Mouse (Mus musculus) lung, adult 2 months (tissue): ENCODE results near the gene Eif2d. TPM values are rescaled to one million over a fixed set of nuclear protein-coding genes. Genes with fewer than 3 reads are reported as not detected.

Experiments
- DNase-seq: peaks from one replicate; pipeline ENCODE4 v3.0.0; 2022
- H3K4me1 ChIP-seq: fragments of 200-500 bp; 2 replicates; pipeline ENCODE4 v1.6.1; 2011; ENCODE audit warnings: low read length; ENCODE audit not compliant: control insufficient read depth, insufficient read depth
- H3K4me3 ChIP-seq: fragments of 200-500 bp; replicated peaks from 2 replicates; pipeline ENCODE3; 2011; ENCODE audit warnings: low read depth, mild to moderate bottlenecking, control low read depth, low read length; ENCODE audit errors: extremely low read depth
- CTCF ChIP-seq: fragments of 200-500 bp; IDR thresholded peaks from 2 replicates; pipeline ENCODE4 v1.5.1; 2011; ENCODE audit warnings: mild to moderate bottlenecking, low read length, control low read depth; ENCODE audit not compliant: insufficient read depth
- POLR2A ChIP-seq: fragments of 200-500 bp; IDR thresholded peaks from 2 replicates; pipeline ENCODE4 v1.6.1; 2011; ENCODE audit warnings: low read depth, mild to moderate bottlenecking, control low read depth, low read length, borderline replicate concordance; ENCODE audit errors: extremely low read depth
- WGBS: fragments of 180-500 bp; shearing (Covaris S2); methylation state at CpG from one replicate; pipeline ENCODE4 v1.1.7; 2018; 5-methylcytosine and 5-hydroxymethylcytosine counted together
- polyA plus RNA-seq: library from polyadenylated mRNA; depleted of rRNA; stranded (reverse); fragments of >200 nt; gene quantifications from 2 replicates; pipeline ENCODE4 v1.2.3, GENCODE M21; 2012

Eif2d gene
- polyA plus RNA-seq, 1 experiment, result 31.9 TPM

DNA sequence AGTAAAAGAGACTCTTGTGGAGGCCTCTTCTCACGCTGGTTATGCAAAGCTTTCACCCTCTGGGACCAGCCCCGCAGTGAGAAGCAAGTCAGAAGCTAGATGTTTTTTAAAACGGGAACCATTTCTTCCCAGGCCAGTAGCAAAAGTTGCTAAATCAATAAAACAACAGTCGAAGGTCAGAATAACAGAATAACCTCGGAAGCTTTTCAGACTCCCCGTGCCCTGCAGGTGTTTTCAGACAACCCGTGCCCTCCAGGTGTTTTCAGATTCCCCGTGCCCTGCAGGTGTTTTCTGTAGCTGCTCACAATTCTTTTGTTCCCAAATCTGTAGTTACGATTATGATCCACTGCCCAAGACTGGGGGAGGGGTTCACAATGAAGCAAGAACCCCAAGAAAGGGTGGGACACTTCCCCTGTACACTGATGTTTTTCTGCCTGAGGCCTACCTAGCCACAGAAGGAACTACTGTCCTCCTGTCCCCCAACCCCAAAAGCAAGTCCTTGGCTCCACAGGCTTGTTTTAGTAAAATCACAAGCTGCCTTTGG, 45.5 kb downstream of the Eif2d start:
- TF ChIP-seq CTCF (no peak), POLR2A (no peak)
- Histone ChIP-seq H3K4me3 (no peak overlapping the region), H3K4me1 (peaks cover 9% of the 10 kb centered on the region)
- DNase-seq, result no peak
- WGBS, result 73% methylated on average over 9 of the region's 9 CpGs

DNA sequence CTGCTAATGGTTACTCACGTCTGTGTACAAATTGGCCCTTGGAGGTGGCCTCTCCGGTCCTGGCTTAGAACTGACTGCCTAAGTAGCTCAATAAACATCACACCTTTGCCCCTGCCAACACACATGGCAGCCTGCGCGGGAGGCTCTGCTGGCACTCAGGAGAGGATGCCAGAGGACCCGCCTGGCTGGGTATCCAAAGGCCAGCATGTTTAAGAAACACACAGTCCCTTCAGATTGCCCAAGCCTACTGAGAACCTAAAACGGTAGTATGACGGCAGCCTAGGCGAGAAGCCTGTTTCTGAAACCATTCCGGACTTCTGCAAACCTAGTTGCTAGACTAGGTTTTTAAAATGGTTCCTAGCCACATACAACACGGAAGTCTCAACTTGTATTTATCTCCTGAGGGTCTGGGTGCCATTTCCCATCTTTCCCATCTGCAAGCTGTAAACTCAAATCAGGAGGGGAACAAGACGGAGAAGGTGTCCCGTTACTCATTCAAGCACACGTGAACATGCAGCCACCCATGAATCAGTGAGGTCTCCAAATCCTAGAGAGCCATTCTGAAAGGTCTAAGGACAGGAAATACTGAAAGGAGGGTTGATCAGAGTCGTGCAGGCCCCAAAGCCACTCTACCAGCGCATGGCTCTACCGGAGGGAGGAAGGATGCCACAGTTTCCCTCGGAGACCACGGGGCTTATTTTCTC, 46.3 kb downstream of the Eif2d start:
- no peak for TF ChIP-seq POLR2A
- TF ChIP-seq CTCF, result no peak
- Histone ChIP-seq H3K4me1 (peaks cover 9% of the 10 kb centered on the region), H3K4me3 (peak overlapping the region; percentile 47)
- 67% methylated on average over 18 of the region's 18 CpGs for WGBS
- DNase-seq, result no peak

DNA sequence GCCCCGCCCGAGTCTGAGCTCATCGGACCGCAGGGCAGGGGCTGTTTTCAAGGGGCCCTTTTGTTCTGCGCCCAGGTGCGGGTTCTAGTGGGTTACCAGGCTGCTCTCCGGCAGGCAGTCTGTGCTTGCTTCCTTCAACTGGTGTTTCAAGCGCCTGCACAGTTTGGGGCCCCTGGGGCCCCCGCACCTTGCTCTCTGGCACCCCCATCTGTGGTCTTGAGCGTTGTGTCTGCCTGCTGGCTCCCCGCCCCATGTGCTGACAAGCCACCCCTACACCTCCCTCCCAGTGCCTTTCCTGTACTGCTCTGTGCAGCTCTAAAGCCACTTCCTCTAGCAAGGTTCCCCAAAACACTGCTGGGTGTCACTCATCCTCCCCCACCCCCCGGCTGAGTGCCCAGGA, 47.0 kb downstream of the Eif2d start:
- 45% methylated on average over 12 of the region's 12 CpGs for WGBS
- peak overlapping the region; percentile 47 for H3K4me3 ChIP-seq
- DNase-seq, result no peak
- TF ChIP-seq POLR2A (peak; percentile 34; the same call in 1 of the 2 replicates), CTCF (0 out of 2 replicates have a peak, but pooled peaks have one; percentile 3)
- peaks cover 9% of the 10 kb centered on the region for H3K4me1 ChIP-seq

DNA sequence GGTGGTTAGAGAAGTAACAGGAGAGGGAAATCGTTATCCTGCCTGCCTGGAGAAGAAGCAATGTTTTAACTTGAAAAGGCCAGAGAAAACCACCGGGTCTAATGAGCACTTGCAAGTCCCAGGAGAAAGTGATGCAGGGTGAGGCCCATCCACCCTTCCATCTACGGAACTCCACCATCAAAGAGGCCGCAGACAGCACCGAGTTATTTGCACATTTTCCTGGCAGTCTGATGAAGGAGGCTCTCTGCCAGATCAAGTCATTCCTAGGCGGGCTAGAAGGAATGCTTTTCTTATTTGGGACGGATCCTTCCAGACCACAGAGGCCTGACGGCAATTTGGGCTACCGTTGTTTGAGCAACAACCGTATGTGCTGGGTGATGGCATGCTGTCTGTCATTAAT, 47.6 kb downstream of the Eif2d start:
- TF ChIP-seq CTCF (no peak), POLR2A (no peak)
- H3K4me3 ChIP-seq, result no peak overlapping the region
- peaks cover 9% of the 10 kb centered on the region for H3K4me1 ChIP-seq
- 45% methylated on average over 10 of the region's 10 CpGs for WGBS
- no peak for DNase-seq

DNA sequence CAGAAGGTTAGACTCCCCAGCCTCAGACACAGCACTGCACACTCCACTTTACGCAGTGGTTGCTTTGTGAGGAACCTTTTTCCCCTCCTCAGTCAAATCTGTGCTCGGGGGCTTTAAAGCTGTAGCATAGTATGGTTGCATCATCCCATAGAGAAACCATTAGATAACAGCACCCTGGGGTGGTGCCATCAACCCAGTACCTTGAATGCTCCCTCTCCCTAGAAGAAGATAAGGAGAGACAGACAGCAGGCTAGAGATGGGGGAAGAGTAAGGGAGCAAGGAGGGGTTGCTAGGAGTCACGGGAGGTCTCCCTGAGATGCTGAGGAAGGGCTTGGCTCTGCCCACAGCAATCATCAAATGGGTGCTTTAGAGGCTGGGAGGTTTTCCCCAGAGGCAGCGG, 48.4 kb downstream of the Eif2d start:
- DNase-seq, result no peak
- TF ChIP-seq CTCF (no peak), POLR2A (no peak)
- Histone ChIP-seq H3K4me1 (peaks cover 7% of the 10 kb centered on the region), H3K4me3 (no peak overlapping the region)
- WGBS, result 80% methylated on average over 4 of the region's 4 CpGs

DNA sequence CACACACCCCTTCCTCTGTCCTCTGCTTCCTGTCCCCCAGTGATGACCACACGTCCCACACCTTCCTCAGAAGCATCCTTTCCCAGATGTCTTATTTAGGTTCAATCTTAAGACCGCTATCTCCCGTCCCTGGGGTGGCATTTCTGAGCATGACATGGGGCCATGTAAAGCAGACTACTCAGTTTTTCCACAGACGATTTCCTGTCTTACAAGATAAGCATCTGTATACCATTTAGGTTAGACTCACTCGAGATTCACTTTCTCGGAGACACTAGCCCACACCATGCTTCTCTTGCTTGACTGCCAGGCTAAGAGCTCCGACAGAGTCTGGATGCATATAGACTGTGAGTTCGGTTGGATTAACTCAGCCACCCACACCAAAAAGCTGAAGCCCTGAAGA, 51.5 kb downstream of the Eif2d start:
- Histone ChIP-seq H3K4me3 (no peak overlapping the region), H3K4me1 (peaks cover 7% of the 10 kb centered on the region)
- TF ChIP-seq CTCF (no peak), POLR2A (no peak)
- WGBS, result 53% methylated on average over 8 of the region's 8 CpGs
- no peak for DNase-seq

DNA sequence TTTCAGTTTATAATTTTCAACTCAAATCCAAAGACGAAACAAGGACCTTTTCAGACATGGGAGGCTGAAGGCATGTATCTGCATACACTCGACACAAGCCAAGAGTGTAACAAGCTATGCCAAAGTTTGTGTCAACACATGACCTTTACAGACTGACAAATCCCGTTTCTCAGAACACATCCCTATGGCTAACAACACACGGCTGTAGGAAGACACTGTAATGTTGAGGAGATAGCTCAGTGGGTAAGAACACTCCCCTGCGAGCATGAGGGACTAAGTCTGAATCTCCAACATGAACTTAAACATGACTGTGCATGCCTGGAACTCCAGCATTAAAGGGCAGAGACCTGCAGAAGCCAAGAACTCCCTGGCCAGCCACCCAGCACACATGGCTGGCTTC, 53.4 kb downstream of the Eif2d start:
- Histone ChIP-seq H3K4me1 (no peaks in the 10 kb centered on the region), H3K4me3 (no peak overlapping the region)
- DNase-seq, result no peak
- no peak for TF ChIP-seq CTCF
- TF ChIP-seq POLR2A, result no peak
- WGBS, result 63% methylated on average over 5 of the region's 5 CpGs

DNA sequence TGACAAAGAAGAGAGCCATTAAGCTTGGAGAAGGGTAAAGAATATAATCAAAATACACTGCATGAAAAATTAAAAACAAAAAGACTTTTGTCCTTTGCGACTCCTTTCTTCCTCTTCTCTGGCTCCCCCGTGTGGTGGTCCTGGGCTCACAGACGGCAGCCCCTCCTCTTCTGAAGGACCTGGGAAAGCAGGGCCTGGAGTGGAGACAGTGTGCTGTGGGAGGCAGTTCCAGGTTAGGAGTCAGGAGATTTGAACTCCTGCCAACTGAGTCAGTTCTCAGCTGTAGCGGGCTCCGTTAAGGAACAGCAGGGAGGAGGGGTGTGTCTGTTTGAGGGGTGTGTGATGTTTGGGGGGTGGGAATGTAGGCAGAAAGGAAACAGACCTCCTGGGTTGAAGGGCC, 54.5 kb downstream of the Eif2d start:
- WGBS, result 5% methylated on average over 5 of the region's 5 CpGs
- no peak overlapping the region for H3K4me3 ChIP-seq
- no peaks in the 10 kb centered on the region for H3K4me1 ChIP-seq
- TF ChIP-seq POLR2A (no peak), CTCF (peak; percentile 51)
- peak; percentile 58 for DNase-seq

DNA sequence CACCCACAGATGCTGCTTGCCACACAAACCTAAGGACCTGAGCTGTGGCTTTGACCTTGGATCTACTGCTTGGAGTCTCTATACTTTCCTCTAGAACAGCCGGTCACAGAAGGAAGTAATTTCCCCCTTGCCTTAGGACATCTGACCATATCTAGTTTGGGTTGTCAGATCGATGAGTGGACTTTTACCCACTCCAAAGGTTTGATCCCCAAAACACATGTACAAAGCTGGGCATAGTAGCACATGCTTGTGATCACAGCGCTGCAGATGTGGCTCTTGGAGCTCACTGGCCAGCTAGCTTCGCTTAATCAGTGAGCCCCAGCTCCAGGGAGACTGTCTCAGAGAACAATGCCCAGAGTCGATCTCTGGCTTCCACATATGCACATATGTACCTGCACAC, 55.1 kb downstream of the Eif2d start:
- no peak for DNase-seq
- WGBS, result 91% methylated on average over 5 of the region's 5 CpGs
- H3K4me1 ChIP-seq, result no peaks in the 10 kb centered on the region
- H3K4me3 ChIP-seq, result no peak overlapping the region
- no peak for TF ChIP-seq CTCF
- TF ChIP-seq POLR2A, result no peak

DNA sequence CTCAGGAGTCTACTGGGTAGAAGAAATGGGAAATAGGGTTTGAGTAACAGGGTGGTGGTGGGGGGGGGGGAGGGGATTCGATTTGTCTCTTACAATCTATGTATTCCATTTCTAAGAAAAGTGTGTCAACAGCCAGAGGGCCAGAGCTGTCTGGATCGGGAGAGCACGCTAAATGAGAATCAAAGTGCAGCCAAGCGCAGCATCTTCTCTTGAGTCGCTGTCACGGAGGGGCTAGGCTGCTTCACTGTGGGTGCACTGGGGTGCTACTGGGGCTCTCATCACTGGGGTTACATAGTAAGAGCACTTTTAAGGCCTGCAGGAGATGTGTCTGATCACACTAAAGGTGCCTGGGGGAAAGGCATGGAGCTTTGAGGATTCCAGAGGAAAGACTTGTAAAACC, 55.8 kb downstream of the Eif2d start:
- DNase-seq, result no peak
- Histone ChIP-seq H3K4me1 (no peaks in the 10 kb centered on the region; the same call in 1 of the 2 replicates), H3K4me3 (no peak overlapping the region)
- WGBS, result 97% methylated on average over 6 of the region's 6 CpGs
- no peak for TF ChIP-seq POLR2A
- TF ChIP-seq CTCF, result no peak
